Mouse (Mus musculus) lung, embryonic 15.5 days (tissue): ENCODE measurements around the gene Sowaha. TPM values are rescaled to one million over a fixed set of nuclear protein-coding genes. Genes with fewer than 3 reads are reported as not detected.
A peak's percentile ranks its signal among the peaks of the same experiment; 100 is the strongest.

ENCODE experiments used
- ATAC-seq: fragments of 200-750 bp; cut with Nextera tagmentation; 2 replicates; pipeline ENCODE4 v1.8.0; 2017; ENCODE audit warnings: moderate number of reproducible peaks, borderline replicate concordance; ENCODE audit not compliant: low FRiP score, low TSS enrichment; ENCODE audit errors: extremely low read depth
- H3K27ac ChIP-seq: fragments of 300-500 bp; sonication (generic); 2 replicates; pipeline ENCODE4 v1.5.1; 2015; ENCODE audit warnings: moderate library complexity, mild to moderate bottlenecking, inconsistent platforms
- H3K27me3 ChIP-seq: fragments of 300-500 bp; sonication (generic); 2 replicates; pipeline ENCODE4 v1.6.1; 2015; ENCODE audit warnings: inconsistent platforms
- H3K36me3 ChIP-seq: fragments of 300-500 bp; sonication (generic); 2 replicates; pipeline ENCODE4 v1.6.1; 2015; ENCODE audit warnings: inconsistent platforms
- H3K4me1 ChIP-seq: fragments of 300-500 bp; sonication (generic); 2 replicates; pipeline ENCODE4 v1.6.1; 2015; ENCODE audit warnings: inconsistent platforms
- H3K4me2 ChIP-seq: fragments of 300-500 bp; sonication (generic); 2 replicates; pipeline ENCODE4 v1.6.1; 2015; ENCODE audit warnings: inconsistent platforms, mild to moderate bottlenecking, moderate library complexity
- H3K4me3 ChIP-seq: fragments of 300-500 bp; sonication (generic); 2 replicates; pipeline ENCODE4 v1.5.1; 2015; ENCODE audit warnings: mild to moderate bottlenecking, inconsistent platforms
- H3K9ac ChIP-seq: fragments of 300-500 bp; sonication (generic); 2 replicates; pipeline ENCODE4 v1.6.1; 2015; ENCODE audit warnings: inconsistent platforms
- H3K9me3 ChIP-seq: fragments of 300-500 bp; sonication (generic); 2 replicates; pipeline ENCODE4 v1.6.1; 2016; ENCODE audit warnings: inconsistent platforms
- WGBS: fragments of 180-500 bp; shearing (Covaris S2); methylation state at CpG from one replicate; pipeline ENCODE4 v1.1.7; 2015; 5-methylcytosine and 5-hydroxymethylcytosine counted together
- polyA plus RNA-seq: library from polyadenylated mRNA; unstranded; fragments of >200 nt; fragmentation: Nextera tagmentation; extraction: Ambion mirVana; gene quantifications from 2 replicates; pipeline ENCODE4 v1.2.1, GENCODE M21; 2015

The Sowaha gene
- 0.06 and 0.24 TPM in 2 replicates for polyA plus RNA-seq

DNA sequence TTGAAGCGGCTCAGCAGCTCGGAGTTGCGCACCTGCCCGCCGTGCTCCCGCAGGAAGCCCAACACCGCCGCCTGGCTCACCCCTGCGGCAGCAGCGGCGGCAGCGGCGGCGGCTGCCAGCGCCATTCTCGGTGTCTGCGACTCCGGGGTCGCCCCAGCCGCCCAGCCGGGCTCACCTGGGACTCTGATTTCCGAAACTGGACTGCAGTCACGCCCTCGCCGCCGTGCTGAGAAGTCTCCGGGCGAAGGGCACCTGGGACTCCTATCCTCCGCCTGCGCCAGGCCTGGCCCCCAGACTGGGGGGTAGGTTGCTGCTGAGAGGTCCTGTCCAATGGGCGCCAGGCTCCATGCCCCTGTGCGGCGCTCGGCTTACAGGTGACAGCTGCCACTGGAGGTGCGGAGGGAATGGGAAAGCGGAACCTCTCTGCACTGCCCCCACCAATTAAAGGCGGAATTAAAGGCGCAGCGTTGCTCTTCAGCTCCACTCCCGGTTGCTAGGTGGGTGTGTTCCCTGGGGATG is at the start of gene Sowaha, which contains the start of gene Gm9945:
TSS of gene Sowaha (minus strand) at position 492 of the 519 bp plus-strand sequence.
TSS of gene Gm9945 (plus strand) at position 384 of the 519 bp plus-strand sequence.
- ATAC-seq, result 0 out of 2 replicates have a peak, but pooled peaks have one; percentile 33
- Histone ChIP-seq H3K4me2 (peak within 1 kb of the TSS; percentile 65), H3K9ac (no peak within 1 kb of the TSS), H3K36me3 (no peaks in the 10 kb centered on the region), H3K9me3 (no peaks in the 10 kb centered on the region), H3K4me3 (peak within 1 kb of the TSS; percentile 36), H3K4me1 (peaks cover 18% of the 10 kb centered on the region), H3K27ac (no peak within 1 kb of the TSS), H3K27me3 (peaks cover 76% of the 10 kb centered on the region)
- 4% methylated on average over 40 of the region's 40 CpGs for whole genome bisulfite sequencing

DNA sequence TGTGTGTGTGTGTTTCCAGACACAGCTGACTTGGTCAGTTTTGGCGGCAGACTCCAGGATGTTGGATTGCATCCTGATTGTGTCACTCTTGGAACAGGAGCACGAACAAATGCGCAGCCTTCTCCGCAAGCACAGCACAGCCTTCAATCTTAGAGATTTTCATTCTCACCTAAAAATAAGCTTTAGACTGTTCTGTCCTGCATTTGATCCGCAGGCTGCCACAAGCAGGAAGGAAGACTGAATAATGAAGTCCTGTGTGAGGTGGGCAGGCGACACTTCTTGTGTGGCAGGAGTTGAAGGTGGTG is 49.1 kb upstream of the Sowaha start:
- Histone ChIP-seq H3K4me2 (peak overlapping the region; percentile 13; the same call in 1 of the 2 replicates), H3K4me3 (no peak overlapping the region), H3K27ac (0 out of 2 replicates have a peak overlapping the region, but pooled peaks have one; percentile 33), H3K4me1 (peaks cover 23% of the 10 kb centered on the region), H3K36me3 (peaks cover 13% of the 10 kb centered on the region), H3K9me3 (no peaks in the 10 kb centered on the region), H3K9ac (0 out of 2 replicates have a peak overlapping the region, but pooled peaks have one; percentile 21), H3K27me3 (no peaks in the 10 kb centered on the region)
- 32% methylated on average over 6 of the region's 6 CpGs for WGBS
- ATAC-seq, result peak; percentile 66; the same call in 1 of the 2 replicates

DNA sequence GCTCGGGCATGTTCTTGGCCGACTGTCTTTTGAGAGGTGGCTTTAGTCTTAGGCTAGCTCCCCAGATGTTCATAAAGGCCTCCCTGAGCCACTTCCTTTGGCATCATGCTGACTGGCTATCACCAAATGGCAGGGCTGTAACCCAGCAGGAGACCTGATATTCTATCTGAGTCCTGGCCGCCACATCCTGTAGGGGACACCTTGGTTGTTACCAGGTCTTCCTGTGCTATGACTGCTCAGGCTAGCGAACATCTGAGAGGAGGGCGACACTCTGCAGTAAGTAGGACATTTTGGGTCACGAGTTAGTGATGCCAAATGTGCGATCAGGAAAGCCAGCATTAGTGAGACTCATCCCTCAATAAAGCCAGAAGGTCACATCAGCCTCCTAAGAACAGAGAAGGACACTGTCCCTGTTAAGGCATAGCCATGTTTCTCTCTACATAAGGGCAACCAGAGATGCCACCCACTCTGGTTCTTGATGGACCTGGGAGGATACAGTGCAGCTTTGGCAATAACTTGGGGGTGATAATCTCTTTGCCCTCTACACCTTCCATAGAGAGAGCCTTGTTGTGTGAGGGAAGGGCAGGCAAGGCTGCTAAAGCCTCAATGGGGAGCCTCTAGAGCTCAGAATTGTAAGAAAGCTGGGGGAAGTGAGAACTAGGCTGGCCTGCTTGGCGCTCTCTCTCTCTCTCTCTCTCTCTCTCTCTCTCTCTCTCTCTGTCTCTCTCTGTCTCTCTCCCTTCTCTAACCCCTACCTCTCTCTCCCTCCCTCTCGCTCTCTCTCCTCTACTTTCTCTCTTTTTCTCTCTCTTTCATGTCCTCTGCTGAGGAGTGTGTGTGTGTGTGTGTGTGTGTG is 48.6 kb upstream of the Sowaha start:
- Histone ChIP-seq H3K27me3 (no peaks in the 10 kb centered on the region), H3K9me3 (no peaks in the 10 kb centered on the region), H3K27ac (peak overlapping the region; percentile 6; the same call in 1 of the 2 replicates), H3K4me3 (no peak overlapping the region), H3K36me3 (peaks cover 8% of the 10 kb centered on the region), H3K4me2 (0 out of 2 replicates have a peak overlapping the region, but pooled peaks have one; percentile 13), H3K9ac (no peak overlapping the region), H3K4me1 (peaks cover 23% of the 10 kb centered on the region)
- WGBS, result 64% methylated on average over 9 of the region's 9 CpGs
- ATAC-seq, result peak; percentile 3; the same call in 1 of the 2 replicates

DNA sequence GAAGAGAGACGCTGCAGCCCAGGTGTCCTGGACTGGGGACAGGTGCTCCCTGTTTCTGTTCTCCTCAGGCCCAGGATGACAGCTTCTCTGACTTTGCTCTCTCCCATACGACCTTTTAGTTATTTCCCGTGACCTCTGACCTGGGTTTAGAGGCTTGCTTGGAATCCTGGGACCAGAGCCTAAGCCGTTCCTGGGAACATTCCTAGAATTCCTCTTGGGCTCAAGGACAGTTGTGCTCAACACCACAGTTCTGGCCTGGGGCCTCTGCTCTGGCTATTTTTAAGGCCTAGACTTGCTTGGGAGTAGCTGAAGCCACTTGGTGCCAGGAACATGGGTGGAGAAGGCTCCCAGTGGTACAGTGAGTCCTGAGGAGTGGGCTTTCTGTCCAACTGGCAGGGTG is 45.4 kb upstream of the Sowaha start:
- no peak overlapping the region for H3K4me3 ChIP-seq
- no peak for ATAC-seq
- no peak overlapping the region for H3K9ac ChIP-seq
- no peaks in the 10 kb centered on the region for H3K27me3 ChIP-seq
- no peak overlapping the region for H3K4me2 ChIP-seq
- H3K9me3 ChIP-seq, result no peaks in the 10 kb centered on the region
- WGBS, result 44% methylated on average over 4 of the region's 4 CpGs
- no peaks in the 10 kb centered on the region for H3K36me3 ChIP-seq
- peaks cover 42% of the 10 kb centered on the region for H3K4me1 ChIP-seq
- H3K27ac ChIP-seq, result no peak overlapping the region

DNA sequence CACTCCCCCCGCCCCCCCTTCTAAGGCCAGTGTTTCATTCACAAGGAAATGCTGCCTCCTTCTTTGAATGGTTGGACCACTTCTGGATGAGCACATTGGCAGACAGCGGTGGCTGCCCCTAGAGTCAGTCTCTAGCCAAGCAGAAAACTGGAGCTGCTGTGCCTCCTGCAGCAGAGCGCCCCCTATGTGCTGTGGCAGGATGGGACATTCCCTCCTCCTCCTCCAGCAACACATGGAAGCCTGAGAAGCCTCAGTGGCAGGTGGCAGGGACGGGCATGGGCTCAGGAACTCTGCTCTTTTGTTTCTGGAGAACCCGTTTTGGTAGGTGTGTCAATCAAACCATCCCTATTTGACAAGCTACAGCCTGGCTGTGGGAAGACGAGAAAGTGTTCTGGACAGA is 44.8 kb upstream of the Sowaha start:
- Histone ChIP-seq H3K9ac (no peak overlapping the region), H3K27me3 (no peaks in the 10 kb centered on the region), H3K4me2 (no peak overlapping the region), H3K4me3 (no peak overlapping the region), H3K27ac (no peak overlapping the region), H3K4me1 (peaks cover 44% of the 10 kb centered on the region), H3K36me3 (no peaks in the 10 kb centered on the region), H3K9me3 (no peaks in the 10 kb centered on the region)
- ATAC-seq, result no peak
- 71% methylated on average over 6 of the region's 6 CpGs for WGBS

DNA sequence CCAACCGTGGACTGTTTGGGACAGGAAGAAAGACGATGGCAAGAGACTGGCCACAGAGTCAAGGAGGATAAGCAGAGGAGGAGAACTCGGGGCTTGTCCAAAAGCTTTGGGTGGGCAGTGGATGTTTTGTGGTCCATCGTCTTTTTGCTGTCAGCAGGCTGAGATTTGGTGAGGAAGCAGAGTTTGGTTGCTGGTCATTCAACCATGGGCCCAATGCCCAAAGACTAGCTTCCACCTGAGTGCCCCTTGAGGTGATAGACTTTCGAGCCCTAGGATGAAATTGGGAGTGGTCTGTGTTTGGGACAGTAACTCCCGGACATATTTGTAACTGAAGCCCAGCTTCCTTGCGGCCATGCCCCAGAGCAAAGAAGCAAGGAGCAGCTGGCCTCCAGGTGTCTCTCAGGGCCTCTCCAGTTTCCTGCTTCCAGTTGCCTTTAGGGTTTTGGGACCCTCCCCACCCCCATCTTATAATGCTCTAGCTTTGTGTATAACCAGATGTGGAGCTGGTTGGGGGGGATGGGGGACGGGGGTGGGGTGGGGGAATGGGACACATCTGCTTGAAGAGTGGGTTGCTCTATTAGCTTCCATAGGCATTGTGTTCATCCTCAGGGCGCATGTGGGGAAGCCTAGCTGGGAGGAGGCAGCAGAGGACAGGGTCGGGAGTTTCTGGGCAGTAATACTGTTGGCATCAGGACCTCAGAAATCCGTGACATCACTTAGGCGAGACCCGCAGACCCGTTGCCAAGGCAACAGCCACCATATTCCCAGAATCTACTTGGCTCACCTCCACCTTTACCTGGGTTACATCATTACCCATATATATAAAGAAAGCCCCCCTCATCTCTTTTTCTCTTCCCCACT is 43.7 kb upstream of the Sowaha start:
- Histone ChIP-seq H3K9ac (no peak overlapping the region), H3K27me3 (no peaks in the 10 kb centered on the region), H3K9me3 (no peaks in the 10 kb centered on the region), H3K27ac (no peak overlapping the region), H3K4me1 (peaks cover 42% of the 10 kb centered on the region), H3K4me3 (no peak overlapping the region), H3K36me3 (no peaks in the 10 kb centered on the region), H3K4me2 (no peak overlapping the region)
- no peak for ATAC-seq
- WGBS, result 73% methylated on average over 14 of the region's 14 CpGs

DNA sequence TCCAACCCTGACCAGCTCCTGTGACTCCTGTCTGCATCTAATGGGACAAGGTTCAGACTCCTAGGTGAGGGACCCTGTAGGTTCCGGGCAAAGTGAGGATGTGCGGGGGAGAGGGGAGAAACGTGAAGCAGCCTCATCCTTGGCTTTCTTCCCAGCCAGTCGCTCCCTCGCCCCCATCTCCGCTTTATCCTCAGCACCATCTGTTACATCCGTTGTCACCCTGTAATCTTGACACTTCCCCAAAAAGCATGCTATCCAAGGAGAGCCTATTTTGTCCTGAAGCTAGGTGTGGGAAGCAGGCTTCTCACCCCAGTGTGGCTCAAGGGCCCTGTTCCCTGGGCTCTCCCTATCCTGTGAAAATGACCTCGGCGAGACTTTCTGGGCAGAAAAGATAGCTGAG is 42.9 kb upstream of the Sowaha start:
- Histone ChIP-seq H3K27me3 (no peaks in the 10 kb centered on the region), H3K4me3 (no peak overlapping the region), H3K4me2 (no peak overlapping the region), H3K4me1 (peaks cover 37% of the 10 kb centered on the region), H3K27ac (no peak overlapping the region), H3K36me3 (no peaks in the 10 kb centered on the region), H3K9me3 (no peaks in the 10 kb centered on the region), H3K9ac (no peak overlapping the region)
- 44% methylated on average over 9 of the region's 9 CpGs for WGBS
- ATAC-seq, result no peak

DNA sequence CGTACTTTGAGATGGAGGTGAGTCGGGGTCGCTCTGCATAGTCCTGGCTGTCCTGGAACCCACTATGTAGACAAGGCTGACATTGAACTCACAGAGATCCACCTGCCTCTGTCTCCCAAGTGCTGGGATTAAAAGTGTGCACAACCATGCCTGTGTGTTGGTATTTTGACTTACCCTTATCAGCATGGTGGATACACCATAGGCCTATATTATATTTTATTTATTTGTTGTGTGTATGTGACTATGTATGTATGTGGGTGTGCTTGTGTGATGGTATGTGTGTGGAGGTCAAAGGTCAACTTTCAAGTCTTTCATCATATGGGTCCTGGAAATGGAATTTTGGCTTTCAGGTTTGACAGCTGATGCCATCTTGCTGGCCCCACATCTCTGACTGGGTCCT is 42.3 kb upstream of the Sowaha start:
- no peak overlapping the region for H3K27ac ChIP-seq
- H3K9me3 ChIP-seq, result no peaks in the 10 kb centered on the region
- H3K9ac ChIP-seq, result no peak overlapping the region
- H3K36me3 ChIP-seq, result no peaks in the 10 kb centered on the region
- H3K4me2 ChIP-seq, result no peak overlapping the region
- 90% methylated on average over 3 of the region's 3 CpGs for WGBS
- no peak for ATAC-seq
- H3K27me3 ChIP-seq, result no peaks in the 10 kb centered on the region
- no peak overlapping the region for H3K4me3 ChIP-seq
- H3K4me1 ChIP-seq, result peaks cover 38% of the 10 kb centered on the region

DNA sequence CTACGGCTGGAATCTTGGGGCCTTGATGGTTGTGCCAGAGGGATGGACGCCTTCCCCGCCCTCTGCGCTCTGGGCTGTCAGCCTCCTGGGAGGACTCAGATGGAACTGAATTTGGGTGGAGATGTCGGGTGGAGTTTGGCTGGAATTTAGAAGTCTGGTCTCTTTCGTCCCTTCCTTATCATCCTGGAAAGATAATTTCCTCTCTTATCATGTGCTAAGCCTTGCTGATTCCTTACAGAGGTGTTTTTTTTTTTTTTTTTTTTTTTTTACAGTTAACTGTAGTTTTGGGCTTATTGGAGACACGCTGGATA is 41.7 kb upstream of the Sowaha start:
- Histone ChIP-seq H3K4me1 (peaks cover 43% of the 10 kb centered on the region), H3K27me3 (no peaks in the 10 kb centered on the region), H3K4me3 (no peak overlapping the region), H3K9me3 (no peaks in the 10 kb centered on the region), H3K27ac (no peak overlapping the region), H3K4me2 (peak overlapping the region; percentile 87; the same call in 1 of the 2 replicates), H3K9ac (no peak overlapping the region), H3K36me3 (no peaks in the 10 kb centered on the region)
- ATAC-seq, result no peak
- 70% methylated on average over 7 of the region's 7 CpGs for WGBS

DNA sequence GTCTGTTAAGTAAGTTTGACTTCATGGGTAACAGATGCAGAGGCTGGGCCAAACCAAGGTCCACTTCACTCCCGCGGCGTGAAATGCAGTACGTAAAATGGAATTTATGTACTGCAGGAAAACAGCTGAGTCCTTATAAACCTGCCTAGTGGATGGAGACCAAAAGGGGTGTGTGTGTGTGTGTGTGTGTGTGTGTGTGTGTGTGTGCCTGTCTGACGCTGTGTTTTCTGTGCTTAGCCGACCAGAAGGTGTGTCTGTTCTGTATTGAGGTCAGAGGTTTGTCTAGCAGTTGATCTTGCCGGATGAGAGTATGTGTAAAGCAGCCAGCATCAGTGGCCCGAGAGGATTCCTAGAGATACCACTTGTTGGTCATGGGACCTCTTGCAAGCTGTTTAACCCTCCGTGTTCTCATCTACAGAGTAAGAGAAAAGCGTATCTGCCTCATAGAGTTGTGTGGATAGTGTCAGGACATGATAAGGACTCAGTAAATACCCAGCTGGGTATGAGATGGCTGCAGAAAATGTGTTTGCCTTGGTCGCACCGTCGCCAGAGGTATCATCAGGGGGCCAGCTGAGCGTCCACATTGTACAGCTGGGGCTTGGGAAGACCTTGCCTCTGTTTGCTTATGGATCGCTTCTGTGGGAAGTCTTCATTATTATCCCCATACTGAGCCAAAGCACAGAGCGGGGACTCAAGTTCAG is 41.2 kb upstream of the Sowaha start:
- Histone ChIP-seq H3K36me3 (no peaks in the 10 kb centered on the region), H3K4me2 (peak overlapping the region; percentile 87), H3K4me1 (peaks cover 45% of the 10 kb centered on the region), H3K27me3 (no peaks in the 10 kb centered on the region), H3K9me3 (no peaks in the 10 kb centered on the region), H3K4me3 (peak overlapping the region; percentile 78), H3K27ac (no peak overlapping the region), H3K9ac (no peak overlapping the region)
- ATAC-seq, result no peak
- 41% methylated on average over 16 of the region's 16 CpGs for WGBS
